Mouse (Mus musculus) lung, postnatal 36 days (tissue): ENCODE measurements at regions not wholly inside any gene's neighbourhood (a gene's known extent, or its start where the extent isn't known, plus 50 kb on each side); places are given as distances from the start of the nearest gene placed in this dataset.

Experiments
- DNase-seq: peaks from one replicate; pipeline ENCODE4 v3.0.0; 2022; ENCODE audit warnings: mixed read lengths

DNA sequence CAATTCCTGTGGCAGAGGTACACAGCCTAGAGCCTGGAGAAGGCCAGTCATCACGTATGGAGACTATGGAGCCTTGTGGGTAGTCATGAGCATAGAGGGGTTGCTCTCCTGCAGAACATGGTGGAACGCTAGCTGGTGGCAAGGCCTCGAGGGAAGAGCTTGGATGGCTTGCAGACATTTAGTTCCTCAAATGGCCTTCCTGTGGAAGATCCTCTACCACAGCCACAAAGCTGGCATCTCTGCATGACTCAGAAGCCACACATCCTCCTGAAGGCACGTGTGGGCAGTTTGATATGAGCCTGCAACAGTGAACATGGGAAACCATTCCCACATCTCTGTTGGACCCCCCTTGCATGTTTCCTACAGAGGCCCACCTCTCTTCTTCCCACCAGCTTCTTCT lies 547.9 kb upstream of the Lrrc6 start:
- peak; percentile 39 for DNase-seq

- DNase-seq: peak; percentile 58
These were observed 547.4 kb upstream of the Lrrc6 start for GRCm38 (mm10) chr15:67048148-67048547.

DNA sequence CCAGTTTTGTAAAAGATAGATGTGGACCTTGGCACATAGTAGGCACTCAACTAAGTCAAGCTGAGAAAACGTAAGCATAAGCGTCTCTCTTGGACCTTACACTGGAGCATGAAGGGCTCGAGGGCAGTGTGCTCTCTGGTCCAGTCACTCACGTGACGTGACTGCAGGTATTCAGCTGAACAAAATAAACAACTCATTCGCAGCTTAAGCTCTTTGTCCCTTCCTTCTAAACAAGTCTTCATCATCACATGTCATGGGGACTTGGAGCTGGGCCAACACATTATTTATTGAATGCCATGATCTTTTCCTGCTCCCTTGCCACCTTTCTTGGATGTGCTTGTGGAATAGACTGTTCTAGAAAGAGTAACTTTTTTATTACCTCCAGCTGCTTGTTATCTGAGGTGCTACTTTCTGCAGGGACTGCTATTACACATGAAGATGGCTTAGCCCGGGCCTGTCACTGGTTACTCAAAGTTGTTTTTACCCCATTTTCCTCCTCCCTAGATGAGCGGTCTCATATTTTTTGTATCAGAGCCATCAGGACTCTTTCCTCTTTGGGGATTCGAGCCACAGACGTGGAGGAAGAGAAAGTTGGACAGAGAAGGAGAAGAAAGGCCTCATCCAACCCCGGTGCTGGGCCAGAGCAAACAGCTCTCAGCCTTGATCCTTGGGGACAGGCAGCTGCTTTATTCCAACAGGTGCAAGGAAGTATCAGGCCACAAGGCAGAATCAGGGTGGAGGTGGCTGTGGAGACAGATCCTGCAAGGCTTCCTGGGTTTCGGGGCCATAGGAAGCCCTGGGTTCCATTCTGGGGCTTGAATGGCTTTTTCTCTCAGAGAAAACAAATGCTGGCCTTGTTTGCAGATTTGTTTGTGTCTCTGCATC lies 545.5 kb upstream of the Lrrc6 start:
- DNase-seq: no peak

- peak; percentile 27 for DNase-seq
These were observed 544.6 kb upstream of the Lrrc6 start for GRCm38 (mm10) chr15:67045329-67045728.

GRCm38 (mm10) chr15:67044806-67045205 lies 544.1 kb upstream of the Lrrc6 start:
- no peak for DNase-seq

GRCm38 (mm10) chr15:67042131-67042530 lies 541.4 kb upstream of the Lrrc6 start:
- peak; percentile 32 for DNase-seq

DNA sequence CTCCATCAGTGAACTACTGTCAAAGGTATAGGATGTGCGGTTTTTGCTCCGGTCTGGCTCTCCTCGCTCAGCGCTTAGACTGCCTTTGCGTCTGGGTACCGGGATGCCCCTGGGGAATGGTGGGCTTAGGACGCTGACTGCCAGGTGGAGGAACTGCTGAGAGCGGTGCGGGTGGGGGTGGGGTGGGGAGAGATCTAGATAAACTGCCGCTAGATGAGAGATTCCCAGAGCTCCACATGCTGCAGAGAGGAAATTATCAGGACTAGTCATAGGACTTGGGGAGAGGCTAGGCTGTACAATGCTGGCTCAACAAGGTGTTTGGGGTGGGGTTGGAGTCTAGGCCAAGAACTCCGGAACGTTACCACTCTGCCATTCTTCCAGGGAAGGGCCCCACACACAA lies 539.5 kb upstream of the Lrrc6 start:
- DNase-seq: no peak

- DNase-seq: peak; percentile 82
These were observed 538.8 kb upstream of the Lrrc6 start for GRCm38 (mm10) chr15:67039421-67039907.

- DNase-seq: no peak
These were observed 536.9 kb upstream of the Lrrc6 start for GRCm38 (mm10) chr15:67037647-67038046.

DNA sequence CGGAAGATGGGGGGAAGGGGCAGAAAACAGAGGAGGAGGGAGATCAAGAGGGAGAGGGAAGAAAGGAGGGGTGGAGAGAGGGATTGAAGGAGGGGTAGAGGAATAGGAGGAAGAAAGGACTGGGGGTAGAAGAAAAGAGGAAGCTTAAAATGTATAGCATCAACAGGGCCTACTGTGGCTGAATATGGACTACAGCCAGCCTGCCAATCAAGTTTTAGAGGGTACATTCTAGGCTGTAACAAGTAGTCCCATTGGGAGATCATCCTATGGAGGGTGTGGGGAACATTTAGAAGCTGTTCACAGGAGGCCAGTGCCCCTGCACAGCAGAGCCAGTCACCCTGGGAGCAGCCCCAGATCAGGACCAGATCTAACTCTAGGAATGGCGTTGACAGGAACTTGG lies 535.6 kb upstream of the Lrrc6 start:
- DNase-seq: no peak

DNA sequence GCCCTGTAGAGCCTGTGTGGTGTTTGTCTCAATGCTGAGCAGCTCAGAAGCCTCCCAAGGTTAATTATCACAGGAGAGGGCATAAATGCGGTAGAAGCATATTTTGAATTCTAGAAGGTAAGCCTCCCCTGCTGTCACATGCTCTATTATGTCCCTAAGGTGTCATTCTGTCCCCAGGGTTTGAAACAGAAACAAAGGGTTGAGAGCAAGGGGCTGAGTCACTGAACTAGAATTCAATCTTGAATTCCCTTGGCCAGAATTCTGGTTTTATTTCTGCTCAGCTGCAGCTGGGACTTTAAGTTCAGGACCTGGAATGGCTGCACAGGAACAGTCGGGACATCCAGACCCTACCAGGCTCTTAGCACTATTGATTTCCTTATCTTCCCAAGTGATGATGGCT lies 533.2 kb upstream of the Lrrc6 start:
- no peak for DNase-seq

DNA sequence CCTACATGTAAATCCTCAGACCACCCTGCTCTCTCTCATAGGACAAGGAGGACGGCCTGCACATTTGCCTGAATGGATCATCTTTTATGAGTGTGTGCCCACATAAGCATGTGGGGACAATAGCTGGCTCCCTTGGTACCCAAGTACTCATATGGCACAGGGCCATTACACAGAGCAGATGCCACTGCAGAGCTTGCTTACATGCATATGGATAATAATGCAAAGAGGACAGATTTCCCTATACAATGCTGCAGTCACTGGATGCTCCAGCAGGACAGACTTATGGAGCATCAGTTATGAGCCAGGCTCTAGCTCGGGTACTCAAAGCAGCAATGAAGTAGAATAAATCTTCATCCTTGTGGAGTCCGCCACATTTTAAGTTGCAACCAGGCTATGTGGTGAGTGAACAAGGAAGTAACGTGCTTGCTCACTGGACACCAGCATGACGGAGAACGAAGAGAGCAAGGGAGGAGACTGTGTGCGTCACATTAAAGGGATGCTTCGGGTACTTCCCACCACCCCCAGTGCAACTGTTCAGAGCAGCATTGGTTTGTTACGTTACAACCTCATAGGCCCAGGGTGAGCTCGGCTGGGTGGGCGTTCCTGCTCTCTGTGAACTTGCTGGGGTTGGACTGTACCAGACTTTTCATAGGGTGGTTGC lies 531.3 kb upstream of the Lrrc6 start:
- no peak for DNase-seq

DNA sequence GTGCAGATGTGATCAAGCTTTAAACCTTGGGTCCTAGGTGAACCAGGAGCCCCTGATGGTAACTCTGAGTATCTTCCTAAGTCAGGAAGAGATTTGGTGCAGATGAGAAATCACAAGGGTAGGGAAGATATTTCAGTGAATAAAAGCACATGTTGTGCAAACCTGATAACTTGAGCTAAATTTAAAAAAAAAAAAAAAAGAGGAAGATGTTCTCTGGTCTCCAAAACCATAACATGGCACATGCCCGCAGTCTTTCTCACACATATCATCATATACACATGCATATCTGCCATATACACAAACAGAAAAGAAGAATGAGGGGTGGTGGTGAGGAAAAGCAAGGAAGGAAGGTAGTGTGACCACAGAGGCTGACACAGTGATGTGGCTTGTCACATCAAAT lies 530.3 kb upstream of the Lrrc6 start:
- DNase-seq: no peak

- DNase-seq: no peak
These were observed 527.5 kb upstream of the Lrrc6 start for GRCm38 (mm10) chr15:67028161-67028560.

DNA sequence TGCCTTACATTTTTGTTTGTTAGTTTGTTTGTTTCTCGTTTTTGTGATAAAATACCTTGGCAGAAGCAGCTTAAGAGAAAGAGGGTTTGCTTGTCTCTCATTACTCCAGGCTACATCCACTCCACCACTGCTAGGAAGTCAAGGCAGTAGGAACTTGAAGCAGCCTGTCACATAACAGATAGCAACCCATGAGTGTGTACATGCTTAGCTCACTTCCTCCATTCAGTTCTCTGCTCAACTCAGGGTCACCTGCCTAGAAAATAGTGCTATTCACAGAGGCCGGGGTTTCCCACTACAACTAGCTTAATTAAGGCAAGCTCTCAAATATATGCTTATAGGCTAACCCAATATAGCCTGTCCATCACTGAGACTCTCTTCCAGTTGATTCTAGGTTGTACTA lies 527.0 kb upstream of the Lrrc6 start:
- no peak for DNase-seq

DNA sequence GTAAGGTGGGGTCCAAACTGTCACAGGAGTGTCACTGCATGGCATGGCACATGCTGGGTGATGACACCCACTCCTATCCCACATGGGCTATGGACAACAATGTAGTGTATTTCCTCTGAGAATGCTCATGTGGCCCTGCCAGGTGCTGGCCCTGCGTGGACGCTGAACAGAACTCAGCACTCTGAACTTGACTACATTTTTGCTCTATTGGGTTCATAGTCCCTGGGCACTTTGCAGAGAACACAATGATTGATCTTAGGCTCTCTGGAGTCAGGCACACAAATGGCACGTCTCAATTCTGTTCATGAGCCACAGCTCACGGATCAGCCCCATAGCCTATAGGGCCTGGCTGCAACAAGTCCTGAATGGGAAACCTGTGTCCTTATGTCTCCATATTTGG lies 525.0 kb upstream of the Lrrc6 start:
- no peak for DNase-seq

DNA sequence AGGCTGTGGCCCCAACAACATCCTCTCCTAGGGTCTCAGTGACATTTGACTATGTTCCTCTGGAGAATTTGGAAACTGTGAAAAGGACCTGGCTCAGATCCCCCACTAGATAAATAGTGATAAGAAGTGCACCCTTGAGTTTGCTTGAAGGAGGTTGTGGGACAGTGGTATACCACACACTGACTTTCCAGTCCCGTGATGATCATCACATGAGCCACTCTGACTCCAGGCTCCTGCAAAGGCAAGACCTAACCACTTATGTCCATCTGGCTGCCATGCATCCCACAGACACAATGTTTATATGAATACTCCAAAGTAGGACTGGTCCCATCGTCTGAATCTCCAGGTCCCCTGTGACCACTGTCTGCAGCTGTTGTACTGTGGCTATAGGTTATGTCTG lies 523.7 kb upstream of the Lrrc6 start:
- no peak for DNase-seq

- no peak for DNase-seq
These were observed 522.4 kb upstream of the Lrrc6 start for GRCm38 (mm10) chr15:67023081-67023480.

DNA sequence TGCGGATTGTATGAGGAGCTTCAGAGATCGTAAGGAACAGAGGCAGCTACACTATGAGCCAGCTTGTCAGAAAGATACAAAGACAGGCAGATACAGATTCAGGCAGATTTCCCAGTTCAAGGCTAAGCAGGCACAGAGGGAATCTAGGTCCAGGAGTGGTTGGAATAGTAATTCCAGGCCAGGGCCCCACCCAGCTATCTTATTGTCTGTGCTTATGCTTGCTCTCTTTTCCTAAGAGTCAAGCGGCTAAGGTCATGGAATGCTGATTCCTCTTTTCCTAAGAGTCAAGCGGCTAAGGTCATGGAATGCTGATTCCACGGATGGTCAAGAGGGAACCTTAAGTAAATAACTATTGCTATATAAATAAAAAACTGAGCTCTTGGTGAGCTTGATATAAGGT lies 520.7 kb upstream of the Lrrc6 start:
- no peak for DNase-seq

DNA sequence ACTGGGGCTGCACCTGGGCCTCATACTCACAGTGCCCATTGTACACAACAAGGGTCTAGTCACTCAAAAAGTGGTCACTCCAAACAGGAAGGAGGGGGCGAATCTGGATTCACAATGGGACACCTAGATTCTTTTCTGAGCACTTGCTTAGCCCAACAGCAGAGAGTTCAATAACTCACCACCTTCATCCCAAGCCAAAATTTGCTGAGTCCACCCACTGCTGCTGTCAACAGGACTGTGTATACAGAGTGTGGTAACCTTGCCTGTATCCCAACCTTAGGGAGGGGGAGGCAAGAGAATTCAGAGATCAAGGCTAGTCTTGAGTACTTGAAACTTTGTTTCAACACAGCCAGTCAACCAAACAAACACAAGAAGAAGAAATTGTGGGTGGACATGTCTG lies 519.2 kb upstream of the Lrrc6 start:
- DNase-seq: no peak

DNA sequence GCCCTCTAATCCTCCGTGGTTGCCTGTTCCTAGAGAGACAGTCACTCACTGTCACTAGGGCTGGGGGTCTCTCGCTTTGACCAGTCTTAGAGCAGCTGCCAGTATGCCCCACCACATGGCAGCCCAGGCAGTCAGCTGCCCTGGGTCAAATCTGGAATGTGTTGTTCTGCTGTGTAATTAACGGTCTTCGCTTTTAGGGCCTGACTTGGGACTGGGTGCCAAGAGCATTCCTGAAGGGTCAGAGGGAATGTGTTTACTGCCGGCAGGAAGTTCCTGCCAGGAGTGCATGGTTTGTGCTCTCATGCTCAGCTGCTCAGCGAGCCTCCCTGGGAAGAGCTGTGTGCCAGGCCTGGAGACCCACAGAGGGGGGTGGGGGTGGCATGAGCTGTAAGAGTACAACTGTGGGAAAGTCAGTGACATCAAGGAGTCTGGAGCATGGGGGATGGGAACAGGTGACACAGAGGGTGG lies 518.5 kb upstream of the Lrrc6 start:
- peak; percentile 56 for DNase-seq
